Mouse (Mus musculus) MEL (cell line): ENCODE data around the gene Cops7a.

Source experiments
- CTCF ChIP-seq, 3 experiments: IDR thresholded peaks in 2 of 3; conservative IDR thresholded peaks in 1 of 3; 2 replicates each; pipeline ENCODE4 v1.5.1; 2011 to 2012; ENCODE audit warnings: low read length in 3 of 3, low read depth in 2 of 3, mild to moderate bottlenecking in 2 of 3, improper control_type of control experiment in 1 of 3, inconsistent platforms in 1 of 3, mixed read lengths in 1 of 3, moderate library complexity in 1 of 3; ENCODE audit not compliant: control insufficient read depth in 1 of 3, insufficient read depth in 1 of 3, poor library complexity in 1 of 3, severe bottlenecking in 1 of 3
- ETS1 ChIP-seq: IDR thresholded peaks from 2 replicates; pipeline ENCODE4 v1.6.1; 2012; ENCODE audit warnings: low read depth, mild to moderate bottlenecking, inconsistent platforms, low read length, improper control_type of control experiment, moderate library complexity
- MAFK ChIP-seq: IDR thresholded peaks from 2 replicates; pipeline ENCODE4 v1.6.1; 2011; ENCODE audit warnings: low read depth, mild to moderate bottlenecking, low read length, improper control_type of control experiment, borderline replicate concordance
- TCF12 ChIP-seq: IDR thresholded peaks from 2 replicates; pipeline ENCODE4 v1.6.1; 2014; ENCODE audit warnings: low read depth, mild to moderate bottlenecking, inconsistent platforms, low read length, improper control_type of control experiment, moderate library complexity

DNA sequence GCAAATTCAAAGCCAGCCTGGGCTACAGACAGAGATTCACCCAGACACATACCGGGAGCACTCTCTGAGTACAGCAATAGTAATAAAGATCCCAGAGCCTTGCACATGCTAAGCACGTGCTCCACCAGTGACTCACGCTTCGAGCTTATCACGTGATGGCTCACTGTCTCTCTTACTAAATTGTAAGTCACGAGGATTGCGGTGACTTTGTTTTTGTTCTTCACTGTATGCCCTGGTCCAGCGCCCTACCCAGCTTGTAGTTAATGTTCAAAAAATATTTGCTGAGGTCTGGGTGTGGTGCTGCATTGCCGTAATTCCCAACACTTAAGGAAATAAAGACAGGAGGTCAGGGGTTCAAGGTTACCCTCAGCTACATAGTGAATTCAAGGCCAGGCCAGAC lies 28.0 kb upstream of the Cops7a start:
- TF ChIP-seq TCF12, result no peak
- no peak for TF ChIP-seq CTCF (IDR thresholded peaks at IDR 0.05 in 2 of 3, conservative IDR thresholded peaks at IDR 0.05 in 1 of 3; ENCODE audit: control insufficient read depth in 1 of 3, insufficient read depth in 1 of 3, low read depth in 2 of 3, low read length in 3 of 3, poor library complexity in 1 of 3, severe bottlenecking in 1 of 3)
- no peak for TF ChIP-seq MAFK
- TF ChIP-seq ETS1, result no peak
